Mouse (Mus musculus) CD4-positive, CD25-positive, alpha-beta regulatory T cell, adult 2 months (primary cell): ENCODE results near the gene Mss51.
A peak's percentile ranks its signal among the peaks of the same experiment; 100 is the strongest.

Experiments
- DNase-seq: peaks from one replicate; pipeline ENCODE4 v3.0.0-alpha.2; 2012; ENCODE audit warnings: low read depth, low spot score

The Mss51 gene

GRCm38 (mm10) chr14:20451765-20452331, 44.9 kb downstream of the Mss51 start, which contains the start of gene Cfap70:
Cfap70 (minus strand) TSS chr14:20452226.
- DNase-seq, result peak; percentile 76

- no peak for DNase-seq
Observed at GRCm38 (mm10) chr14:20451302-20451701, 45.4 kb downstream of the Mss51 start.

- DNase-seq, result no peak
Observed at GRCm38 (mm10) chr14:20447209-20447608, 49.5 kb downstream of the Mss51 start.

GRCm38 (mm10) chr14:20442252-20442651, 54.4 kb downstream of the Mss51 start:
- DNase-seq, result no peak

GRCm38 (mm10) chr14:20436976-20437375, 59.7 kb downstream of the Mss51 start:
- DNase-seq, result no peak
